ENCODE assay signal across 31 mouse cellular contexts in genomic region chr5:35731006-35731405, GRCm38 (mm10). TPM values are rescaled to one million over a fixed set of nuclear protein-coding genes. Genes with fewer than 3 reads are reported as not detected.
DNase-seq lines count a peak whose midpoint lies in the region; ATAC-seq and TF ChIP-seq lines count a peak whose summit lies in the region.
"Had no signal": no experiment of that assay in that cellular context is flagged by ENCODE, and none has a peak within 500 bp of the region (broad histone marks: within the 10 kb centered on the region; RNA-seq: fewer than 3 reads in every experiment).

No protein-coding gene starts in this region.

- intact Hi-C loops in heart, adult 2 months (cut with DNase I), result no loop called here
- intact Hi-C loops in heart, postnatal 36 days (cut with DNase I), result no loop called here

- no peak overlapping the region for H3K4me2 ChIP-seq in heart, embryonic 11.5 days
- no peak overlapping the region for H3K4me2 ChIP-seq in heart, postnatal 0 days (ENCODE audit: low read depth, low read length)
- H3K4me2 ChIP-seq in liver, embryonic 11.5 days, result no peak overlapping the region
- no peak overlapping the region for H3K4me2 ChIP-seq in stomach, embryonic 15.5 days
- no peak overlapping the region for H3K4me2 ChIP-seq in stomach, postnatal 0 days (replicated peaks; ENCODE audit: low read depth)
- H3K4me2 ChIP-seq: embryonic facial prominence, embryonic 15.5 days; intestine, embryonic 15.5 days; limb, embryonic 13.5 days; midbrain, embryonic 15.5 days; neural tube, embryonic 13.5 days had no signal

- no peak for TF ChIP-seq EP300 in heart, adult 2 months (IDR thresholded peaks at IDR 0.05; ENCODE audit: insufficient read depth, low read depth, low read length)
- no peak for TF ChIP-seq EP300 in heart, postnatal 0 days (IDR thresholded peaks at IDR 0.05; ENCODE audit: low read depth)
- TF ChIP-seq EP300 in stomach, postnatal 0 days (optimal IDR thresholded peaks at IDR 0.05), result no peak

- H3K9ac ChIP-seq in heart, adult 2 months (ENCODE audit: low read depth, low read length), result no peak overlapping the region
- no peak overlapping the region for H3K9ac ChIP-seq in heart, embryonic 11.5 days (ENCODE audit: low read depth, low read length)
- H3K9ac ChIP-seq in heart, postnatal 0 days (replicated peaks; ENCODE audit: low read depth, low read length), result no peak overlapping the region
- no peak overlapping the region for H3K9ac ChIP-seq in liver, adult 2 months (ENCODE audit: low read depth, low read length)
- no peak overlapping the region for H3K9ac ChIP-seq in liver, embryonic 11.5 days (ENCODE audit: low read depth, low read length)
- no peak overlapping the region for H3K9ac ChIP-seq in stomach, embryonic 15.5 days
- no peak overlapping the region for H3K9ac ChIP-seq in stomach, postnatal 0 days (ENCODE audit: low read length)
- H3K9ac ChIP-seq: embryonic facial prominence, embryonic 15.5 days; intestine, embryonic 15.5 days; limb, embryonic 13.5 days; liver, embryonic 14.5 days; midbrain, embryonic 15.5 days; neural tube, embryonic 13.5 days had no signal

- peaks cover 11% of the 10 kb centered on the region for H3K4me1 ChIP-seq in heart, adult 2 months (ENCODE audit: control insufficient read depth, insufficient read depth, low read length)
- H3K4me1 ChIP-seq in heart, embryonic 11.5 days (ENCODE audit: control insufficient read depth, insufficient read depth, low read length), result 0 out of 2 replicates have a peak, but pooled peaks cover 4% of the 10 kb centered on the region
- H3K4me1 ChIP-seq in heart, postnatal 0 days (ENCODE audit: control insufficient read depth, insufficient read depth), result peaks cover 9% of the 10 kb centered on the region; the same call in 1 of the 2 replicates
- H3K4me1 ChIP-seq in liver, adult 2 months (ENCODE audit: control insufficient read depth, insufficient read depth, low read length), result peaks cover 5% of the 10 kb centered on the region; the same call in 1 of the 2 replicates
- no peaks in the 10 kb centered on the region for H3K4me1 ChIP-seq in liver, embryonic 11.5 days (replicated peaks; ENCODE audit: control insufficient read depth, insufficient read depth, low read length)
- peaks cover 9% of the 10 kb centered on the region for H3K4me1 ChIP-seq in stomach, embryonic 15.5 days
- no peaks in the 10 kb centered on the region for H3K4me1 ChIP-seq in stomach, postnatal 0 days (replicated peaks; ENCODE audit: control insufficient read depth, insufficient read depth)
- H3K4me1 ChIP-seq: midbrain, embryonic 15.5 days; neural tube, embryonic 13.5 days had no signal

- WGBS in heart, adult 2 months, result 55% methylated on average over 4 of the region's 4 CpGs
- 65% methylated on average over 4 of the region's 4 CpGs for WGBS in heart, embryonic 11.5 days (ENCODE audit: insufficient replicate concordance)
- WGBS in heart, postnatal 0 days, result 64% methylated on average over 4 of the region's 4 CpGs
- WGBS in liver, adult 2 months, result 85% methylated on average over 4 of the region's 4 CpGs
- 69% methylated on average over 4 of the region's 4 CpGs for WGBS in liver, embryonic 11.5 days
- 82% methylated on average over 4 of the region's 4 CpGs for WGBS in stomach, embryonic 15.5 days
- WGBS in stomach, postnatal 0 days, result 79% methylated on average over 4 of the region's 4 CpGs

- H3K9me3 ChIP-seq in heart, embryonic 11.5 days (replicated peaks; ENCODE audit: control insufficient read depth, low read length), result no peaks in the 10 kb centered on the region
- H3K9me3 ChIP-seq in heart, postnatal 0 days (replicated peaks; ENCODE audit: control insufficient read depth, low read length), result no peaks in the 10 kb centered on the region
- H3K9me3 ChIP-seq in liver, embryonic 11.5 days (ENCODE audit: control insufficient read depth, low read length), result no peaks in the 10 kb centered on the region
- no peaks in the 10 kb centered on the region for H3K9me3 ChIP-seq in stomach, embryonic 15.5 days
- no peaks in the 10 kb centered on the region for H3K9me3 ChIP-seq in stomach, postnatal 0 days (ENCODE audit: control insufficient read depth, low read length)
- H3K9me3 ChIP-seq: embryonic facial prominence, embryonic 15.5 days; hindbrain, embryonic 10.5 days; intestine, embryonic 15.5 days; limb, embryonic 13.5 days; midbrain, embryonic 15.5 days; neural tube, embryonic 13.5 days had no signal

- DNase-seq in heart, adult 2 months, result no peak
- DNase-seq in heart, postnatal 0 days (ENCODE audit: low spot score), result no peak
- DNase-seq in heart, postnatal 36 days, result no peak
- DNase-seq in liver, adult 2 months (ENCODE audit: extremely low read depth, low read depth, low spot score), result no peak
- no peak for DNase-seq in liver, embryonic 11.5 days (ENCODE audit: low spot score)
- DNase-seq in stomach, postnatal 0 days (ENCODE audit: low spot score), result no peak
- DNase-seq: adrenal gland, postnatal 14 days; cerebellum, adult 8-10 months; cerebellum, postnatal 36 days; embryo, embryonic 11 days; layer of hippocampus, adult 9-11 months; retina, postnatal 1 day; right cerebral cortex, postnatal 25 days; spleen, adult 18-20 months; thymus, adult 18-20 months; thymus, postnatal 36 days had no signal

- H3K27me3 ChIP-seq in heart, adult 2 months (ENCODE audit: control insufficient read depth, insufficient read depth, low read length), result no peaks in the 10 kb centered on the region
- H3K27me3 ChIP-seq in heart, embryonic 11.5 days (ENCODE audit: control insufficient read depth, insufficient read depth, low read length), result 0 out of 2 replicates have a peak, but pooled peaks cover 3% of the 10 kb centered on the region
- no peaks in the 10 kb centered on the region for H3K27me3 ChIP-seq in heart, postnatal 0 days (ENCODE audit: control insufficient read depth, insufficient read depth, low read length)
- H3K27me3 ChIP-seq in liver, adult 2 months (ENCODE audit: control insufficient read depth, insufficient read depth, low read length), result no peaks in the 10 kb centered on the region
- no peaks in the 10 kb centered on the region for H3K27me3 ChIP-seq in liver, embryonic 11.5 days (replicated peaks; ENCODE audit: control insufficient read depth, insufficient read depth, low read length)
- H3K27me3 ChIP-seq in stomach, embryonic 15.5 days (replicated peaks), result no peaks in the 10 kb centered on the region
- H3K27me3 ChIP-seq in stomach, postnatal 0 days (ENCODE audit: control insufficient read depth, insufficient read depth, low read length), result no peaks in the 10 kb centered on the region
- H3K27me3 ChIP-seq: embryonic facial prominence, embryonic 15.5 days; intestine, embryonic 15.5 days; limb, embryonic 13.5 days; midbrain, embryonic 15.5 days; neural tube, embryonic 13.5 days had no signal

- H3K27ac ChIP-seq in heart, adult 2 months, result peak overlapping the region; percentile 83
- no peak overlapping the region for H3K27ac ChIP-seq in heart, embryonic 11.5 days (ENCODE audit: low read depth, low read length)
- H3K27ac ChIP-seq in heart, postnatal 0 days (ENCODE audit: low read depth), result peak overlapping the region; percentile 85
- peak overlapping the region; percentile 52 for H3K27ac ChIP-seq in liver, adult 2 months (replicated peaks; ENCODE audit: insufficient read depth, low read depth, low read length)
- H3K27ac ChIP-seq in liver, embryonic 11.5 days (ENCODE audit: low read depth, low read length), result no peak overlapping the region
- H3K27ac ChIP-seq in stomach, embryonic 15.5 days, result 0 out of 2 replicates have a peak overlapping the region, but pooled peaks have one; percentile 17
- no peak overlapping the region for H3K27ac ChIP-seq in stomach, postnatal 0 days (replicated peaks)
- H3K27ac ChIP-seq: embryonic facial prominence, embryonic 15.5 days; hindbrain, embryonic 10.5 days; intestine, embryonic 15.5 days; limb, embryonic 13.5 days; liver, embryonic 14.5 days; midbrain, embryonic 15.5 days had no signal

- no peak for TF ChIP-seq CTCF in heart, adult 2 months (IDR thresholded peaks at IDR 0.05)
- no peak for TF ChIP-seq CTCF in heart, postnatal 0 days (IDR thresholded peaks at IDR 0.05; ENCODE audit: low read depth)
- TF ChIP-seq CTCF in liver, adult 2 months (IDR thresholded peaks at IDR 0.05; ENCODE audit: low read depth, low read length), result no peak
- no peak for TF ChIP-seq CTCF in stomach, postnatal 0 days (IDR thresholded peaks at IDR 0.05; ENCODE audit: low read depth)

- TF ChIP-seq POLR2A in heart, adult 2 months (IDR thresholded peaks at IDR 0.05; ENCODE audit: insufficient read depth, low read depth, low read length), result no peak
- no peak for TF ChIP-seq POLR2A in liver, adult 2 months (IDR thresholded peaks at IDR 0.05; ENCODE audit: extremely low read depth, insufficient read depth, low read length)

- H3K4me3 ChIP-seq in heart, adult 2 months, result no peak overlapping the region
- no peak overlapping the region for H3K4me3 ChIP-seq in heart, embryonic 11.5 days (ENCODE audit: low read depth, low read length)
- no peak overlapping the region for H3K4me3 ChIP-seq in heart, postnatal 0 days (ENCODE audit: low read depth, low read length)
- H3K4me3 ChIP-seq in liver, adult 2 months (ENCODE audit: insufficient read depth, low read depth, low read length), result no peak overlapping the region
- no peak overlapping the region for H3K4me3 ChIP-seq in liver, embryonic 11.5 days (ENCODE audit: low read depth, low read length)
- no peak overlapping the region for H3K4me3 ChIP-seq in stomach, embryonic 15.5 days (replicated peaks)
- no peak overlapping the region for H3K4me3 ChIP-seq in stomach, postnatal 0 days (ENCODE audit: low read depth, low read length)
- H3K4me3 ChIP-seq: embryonic facial prominence, embryonic 15.5 days; hindbrain, embryonic 10.5 days; intestine, embryonic 15.5 days; limb, embryonic 13.5 days; midbrain, embryonic 15.5 days; myocyte; neural tube, embryonic 13.5 days had no signal

- H3K79me2 ChIP-seq in heart, adult 2 months (replicated peaks; ENCODE audit: control insufficient read depth, insufficient read depth, low read length), result no peaks in the 10 kb centered on the region
- H3K79me2 ChIP-seq in liver, adult 2 months (ENCODE audit: control insufficient read depth, insufficient read depth, low read length), result 0 out of 2 replicates have a peak, but pooled peaks cover 3% of the 10 kb centered on the region

- ATAC-seq in heart, embryonic 11.5 days (replicated peaks; ENCODE audit: insufficient number of reproducible peaks, low FRiP score, low TSS enrichment), result no peak
- ATAC-seq in heart, postnatal 0 days (ENCODE audit: insufficient read depth, low read depth), result no peak
- no peak for ATAC-seq in liver, embryonic 11.5 days (replicated peaks; ENCODE audit: low FRiP score)
- ATAC-seq in stomach, embryonic 15.5 days (ENCODE audit: insufficient read depth, low FRiP score, low read depth), result no peak
- ATAC-seq in stomach, postnatal 0 days (ENCODE audit: low FRiP score, low TSS enrichment), result no peak
- ATAC-seq: CD4-positive, CD25-positive, alpha-beta regulatory T cell, adult 4 months; forebrain, embryonic 14.5 days; hindbrain, embryonic 16.5 days; intestine, embryonic 15.5 days; midbrain, embryonic 15.5 days had no signal

- H3K36me3 ChIP-seq in heart, adult 2 months (ENCODE audit: control insufficient read depth, insufficient read depth, low read length), result no peaks in the 10 kb centered on the region
- no peaks in the 10 kb centered on the region for H3K36me3 ChIP-seq in heart, embryonic 11.5 days (ENCODE audit: control insufficient read depth, insufficient read depth, low read length)
- no peaks in the 10 kb centered on the region for H3K36me3 ChIP-seq in heart, postnatal 0 days (replicated peaks; ENCODE audit: control insufficient read depth, insufficient read depth, low read length)
- no peaks in the 10 kb centered on the region for H3K36me3 ChIP-seq in liver, adult 2 months (ENCODE audit: control insufficient read depth, insufficient read depth, low read length)
- H3K36me3 ChIP-seq in liver, embryonic 11.5 days (ENCODE audit: control insufficient read depth, insufficient read depth, low read length), result no peaks in the 10 kb centered on the region
- H3K36me3 ChIP-seq in stomach, embryonic 15.5 days, result no peaks in the 10 kb centered on the region
- no peaks in the 10 kb centered on the region for H3K36me3 ChIP-seq in stomach, postnatal 0 days (ENCODE audit: control insufficient read depth, insufficient read depth, low read length)
- H3K36me3 ChIP-seq: embryonic facial prominence, embryonic 15.5 days; hindbrain, embryonic 10.5 days; intestine, embryonic 15.5 days; limb, embryonic 13.5 days; midbrain, embryonic 15.5 days; neural tube, embryonic 13.5 days had no signal

RNA-seq across cellular contexts. Expression of gene Sh3tc1, which starts 8.8 kb away (rescaled TPM):
- total RNA-seq in heart, adult 2 months (2021), result 1 to 10 TPM; 5.7 to 7.2 TPM
- polyA plus RNA-seq in heart, adult 2 months (2012; rRNA removed), result 6.3 and 6.8 TPM in 2 replicates
- polyA plus RNA-seq in heart, embryonic 11.5 days (2014; fragmentation: Nextera tagmentation; extraction: Ambion mirVana), result 4.7 and 8.4 TPM in 2 replicates
- 11.4 and 15.2 TPM in 2 replicates for total RNA-seq in heart, postnatal 0 days (2014; rRNA removed; ENCODE audit: low replicate concordance)
- polyA plus RNA-seq in heart, postnatal 0 days (2015; fragmentation: Nextera tagmentation; extraction: Ambion mirVana), result 6.8 and 9.4 TPM in 2 replicates
- total RNA-seq in heart, postnatal 36 days (2021), result 1 to 10 TPM; 7.0 to 9.9 TPM
- total RNA-seq in liver, adult 2 months (2014; rRNA removed), result 4.8 and 5.2 TPM in 2 replicates
- polyA plus RNA-seq in liver, adult 2 months (2012; rRNA removed), result 2.1 and 3.0 TPM in 2 replicates
- 4.0 and 4.3 TPM in 2 replicates for polyA plus RNA-seq in liver, embryonic 11.5 days (2014; fragmentation: Nextera tagmentation; extraction: Ambion mirVana)
- 6.5 and 7.4 TPM in 2 replicates for polyA plus RNA-seq in stomach, embryonic 15.5 days (2015; fragmentation: Nextera tagmentation; extraction: Ambion mirVana)
- 2.8 and 3.2 TPM in 2 replicates for polyA plus RNA-seq in stomach, postnatal 0 days (2015; fragmentation: Nextera tagmentation; extraction: Ambion mirVana)
- total RNA-seq: megakaryocyte-erythroid progenitor cell, adult 5-6 weeks had no signal

RNA-seq across cellular contexts. Expression of gene Ablim2, which starts 26.7 kb away (rescaled TPM):
- total RNA-seq in heart, adult 2 months (2021), result 10 to 100 TPM; 20.1 to 20.8 TPM
- polyA plus RNA-seq in heart, adult 2 months (2012; rRNA removed), result 32.7 and 41.0 TPM in 2 replicates
- 1.9 and 2.5 TPM in 2 replicates for polyA plus RNA-seq in heart, embryonic 11.5 days (2014; fragmentation: Nextera tagmentation; extraction: Ambion mirVana)
- total RNA-seq in heart, postnatal 0 days (2014; rRNA removed; ENCODE audit: low replicate concordance), result 10.9 and 22.1 TPM in 2 replicates
- 8.3 and 8.8 TPM in 2 replicates for polyA plus RNA-seq in heart, postnatal 0 days (2015; fragmentation: Nextera tagmentation; extraction: Ambion mirVana)
- 10 to 100 TPM; 20.7 to 21.0 TPM for total RNA-seq in heart, postnatal 36 days (2021)
- 1.9 and 2.3 TPM in 2 replicates for total RNA-seq in liver, adult 2 months (2014; rRNA removed)
- 3.5 and 5.9 TPM in 2 replicates for polyA plus RNA-seq in liver, adult 2 months (2012; rRNA removed)
- polyA plus RNA-seq in liver, embryonic 11.5 days (2014; fragmentation: Nextera tagmentation; extraction: Ambion mirVana), result 0.18 and 0.29 TPM in 2 replicates
- 2.8 and 3.4 TPM in 2 replicates for polyA plus RNA-seq in stomach, embryonic 15.5 days (2015; fragmentation: Nextera tagmentation; extraction: Ambion mirVana)
- 1.3 and 1.5 TPM in 2 replicates for polyA plus RNA-seq in stomach, postnatal 0 days (2015; fragmentation: Nextera tagmentation; extraction: Ambion mirVana)

RNA-seq across cellular contexts. Expression of gene Htra3, which starts 51.4 kb away (rescaled TPM):
- 100 to 1,000 TPM; 101 to 102 TPM for total RNA-seq in heart, adult 2 months (2021)
- 130 and 147 TPM in 2 replicates for polyA plus RNA-seq in heart, adult 2 months (2012; rRNA removed)
- polyA plus RNA-seq in heart, embryonic 11.5 days (2014; fragmentation: Nextera tagmentation; extraction: Ambion mirVana), result 3.7 and 4.1 TPM in 2 replicates
- total RNA-seq in heart, postnatal 0 days (2014; rRNA removed; ENCODE audit: low replicate concordance), result 43.3 and 49.5 TPM in 2 replicates
- 17.2 and 19.2 TPM in 2 replicates for polyA plus RNA-seq in heart, postnatal 0 days (2015; fragmentation: Nextera tagmentation; extraction: Ambion mirVana)
- total RNA-seq in heart, postnatal 36 days (2021), result 100 to 1,000 TPM; 105 to 136 TPM
- 0.83 and 1.2 TPM in 2 replicates for total RNA-seq in liver, adult 2 months (2014; rRNA removed)
- polyA plus RNA-seq in liver, adult 2 months (2012; rRNA removed), result 0.97 and 1.3 TPM in 2 replicates
- 1.7 and 2.3 TPM in 2 replicates for polyA plus RNA-seq in liver, embryonic 11.5 days (2014; fragmentation: Nextera tagmentation; extraction: Ambion mirVana)
- polyA plus RNA-seq in stomach, embryonic 15.5 days (2015; fragmentation: Nextera tagmentation; extraction: Ambion mirVana), result 54.7 and 54.9 TPM in 2 replicates
- 39.4 and 47.5 TPM in 2 replicates for polyA plus RNA-seq in stomach, postnatal 0 days (2015; fragmentation: Nextera tagmentation; extraction: Ambion mirVana)
- total RNA-seq: granulocyte monocyte progenitor cell, adult 5-6 weeks; megakaryocyte-erythroid progenitor cell, adult 5-6 weeks had no signal
- polyA plus RNA-seq: CD4-positive, CD25-positive, alpha-beta regulatory T cell, adult 4 months had no signal

Comparison
In these comparisons a context has a peak if more than half of its experiments do, and no peak if none do; other contexts are left out.
1. H3K27ac ChIP-seq: peak in heart, adult 2 months (single experiment), heart, postnatal 0 days (single experiment), liver, adult 2 months (single experiment) and stomach, embryonic 15.5 days (single experiment); none in heart, embryonic 11.5 days (single experiment), liver, embryonic 11.5 days (single experiment) and stomach, postnatal 0 days (single experiment).